ENCODE assay signal across 17 mouse cellular contexts in the genomic region with DNA sequence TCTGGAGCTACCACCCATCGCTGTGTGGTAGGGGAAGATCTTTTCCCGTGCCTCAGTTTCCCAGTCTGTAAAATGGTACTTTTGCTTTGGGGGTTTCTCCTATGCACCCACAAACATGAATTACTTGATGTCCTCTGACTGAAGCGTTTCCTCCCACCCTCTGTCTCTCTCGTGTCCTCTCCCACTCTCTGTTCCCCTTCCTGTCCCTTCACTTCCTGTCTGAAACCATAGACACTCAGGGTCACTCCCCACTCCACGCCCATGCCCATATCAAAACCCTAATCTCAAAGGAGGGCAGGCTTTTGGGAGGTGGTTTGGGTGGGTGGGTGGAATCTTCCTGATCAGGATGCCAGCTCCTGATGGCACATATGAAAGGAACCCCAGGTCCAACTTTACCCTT.
DNase-seq lines count a peak whose midpoint lies in the region; ATAC-seq lines count a peak whose summit lies in the region.
"Had no signal": no experiment of that assay in that cellular context is flagged by ENCODE, and none has a peak within 500 bp of the region (broad histone marks: within the 10 kb centered on the region; RNA-seq: fewer than 3 reads in every experiment).

No protein-coding gene starts in this region.

- ATAC-seq in granulocyte monocyte progenitor cell, adult 5-6 weeks (replicated peaks; ENCODE audit: poor library complexity, severe bottlenecking) = peak; percentile 82
- peak; percentile 78 for ATAC-seq in megakaryocyte, adult 5-6 weeks (ENCODE audit: poor library complexity, severe bottlenecking)
- ATAC-seq in monocyte, adult 5-6 weeks (replicated peaks; ENCODE audit: insufficient number of reproducible peaks, low FRiP score, low TSS enrichment, poor library complexity, severe bottlenecking) = 0 out of 2 replicates have a peak, but pooled peaks have one; percentile 22
- ATAC-seq: forebrain, embryonic 13.5 days; forebrain, embryonic 16.5 days had no signal

- no peak for DNase-seq in heart, adult 11 months
- no peak for DNase-seq in ovary, postnatal 10 days (ENCODE audit: low spot score)
- DNase-seq: adrenal gland, adult 2 months; adrenal gland, postnatal 10 days; adrenal gland, postnatal 25 days; cerebellum, adult 11 months; cerebellum, adult 18-20 months; cerebellum, adult 8-10 months; cerebellum, adult 9-11 months; cerebellum, postnatal 14 days; cerebellum, postnatal 36 days; embryo, embryonic 11 days had no signal

Comparison
In these comparisons a context has a peak if more than half of its experiments do, and no peak if none do; other contexts are left out.
1. ATAC-seq: peak in every context shown above with its lines; median percentile 82 in granulocyte monocyte progenitor cell, adult 5-6 weeks; 78 in megakaryocyte, adult 5-6 weeks; 22 in monocyte, adult 5-6 weeks.